Mouse (Mus musculus) MEL (cell line): ENCODE data around the gene Gsap.

Experiments used
- CTCF ChIP-seq, 3 experiments: IDR thresholded peaks in 2 of 3; conservative IDR thresholded peaks in 1 of 3; 2 replicates each; pipeline ENCODE4 v1.5.1; 2011 to 2012; ENCODE audit warnings: low read length in 3 of 3, low read depth in 2 of 3, mild to moderate bottlenecking in 2 of 3, improper control_type of control experiment in 1 of 3, inconsistent platforms in 1 of 3, mixed read lengths in 1 of 3, moderate library complexity in 1 of 3; ENCODE audit not compliant: control insufficient read depth in 1 of 3, insufficient read depth in 1 of 3, poor library complexity in 1 of 3, severe bottlenecking in 1 of 3
- POLR2A ChIP-seq, 2 experiments: IDR thresholded peaks; 2 replicates each; pipeline ENCODE4 v1.6.1; 2011 to 2012; ENCODE audit warnings: low read length in 2 of 2, mild to moderate bottlenecking in 2 of 2, control low read depth in 1 of 2, improper control_type of control experiment in 1 of 2, low read depth in 1 of 2, moderate library complexity in 1 of 2; ENCODE audit not compliant: control insufficient read depth in 1 of 2, insufficient read depth in 1 of 2, poor library complexity in 1 of 2
- SMC3 ChIP-seq: IDR thresholded peaks from 2 replicates; pipeline ENCODE4 v1.6.1; 2011; ENCODE audit warnings: low read depth, low read length, improper control_type of control experiment
- USF1 ChIP-seq: IDR thresholded peaks from 2 replicates; pipeline ENCODE4 v1.6.1; 2014; ENCODE audit warnings: low read depth, mild to moderate bottlenecking, inconsistent platforms, low read length, improper control_type of control experiment, moderate library complexity
- ZC3H11A ChIP-seq: IDR thresholded peaks from 2 replicates; pipeline ENCODE4 v1.6.1; 2012; ENCODE audit warnings: low read depth, mild to moderate bottlenecking, inconsistent platforms, low read length, improper control_type of control experiment

GRCm38 (mm10) chr5:21175132-21176112 is 10.6 kb upstream of the Gsap start:
- TF ChIP-seq POLR2A (IDR thresholded peaks at IDR 0.05; ENCODE audit: control insufficient read depth in 1 of 2, insufficient read depth in 1 of 2, low read depth in 1 of 2, low read length in 2 of 2, poor library complexity in 1 of 2) (no peak), USF1 (no peak), SMC3 (no peak), CTCF (IDR thresholded peaks at IDR 0.05 in 2 of 3, conservative IDR thresholded peaks at IDR 0.05 in 1 of 3; ENCODE audit: control insufficient read depth in 1 of 3, insufficient read depth in 1 of 3, low read depth in 2 of 3, low read length in 3 of 3, poor library complexity in 1 of 3, severe bottlenecking in 1 of 3) (no peak), ZC3H11A (no peak)
